Mouse (Mus musculus): Measurements from ENCODE around the gene Gm26661. TPM values are rescaled to one million over a fixed set of nuclear protein-coding genes. Genes with fewer than 3 reads are reported as not detected.

Gm26661 gene
- polyA plus RNA-seq, 2 experiments, result not detected

- Histone ChIP-seq H3K4me2 (replicated peaks; ENCODE audit: low read depth, low read length, severe bottlenecking) (no peak overlapping the region), H3K9ac (ENCODE audit: low read depth, low read length, severe bottlenecking) (no peak overlapping the region), H3K36me3 (ENCODE audit: control insufficient read depth, insufficient read depth, low read length) (no peaks in the 10 kb centered on the region), H3K9me3 (ENCODE audit: control insufficient read depth, low read length) (no peaks in the 10 kb centered on the region), H3K27ac (replicated peaks; ENCODE audit: low read depth, low read length) (no peak overlapping the region), H3K4me1 (ENCODE audit: control insufficient read depth, insufficient read depth, low read length) (no peaks in the 10 kb centered on the region), H3K4me3 (replicated peaks; ENCODE audit: low read length) (no peak overlapping the region), H3K27me3 (ENCODE audit: control insufficient read depth, insufficient read depth, low read length) (no peaks in the 10 kb centered on the region)
- ATAC-seq (ENCODE audit: low FRiP score, low read depth), result no peak
- no peak for DNase-seq (ENCODE audit: low spot score)
- no peak for TF ChIP-seq POLR2A (IDR thresholded peaks at IDR 0.05; ENCODE audit: borderline replicate concordance, extremely low read depth, insufficient read depth, insufficient read length)
These were observed 9.2 kb downstream of the Gm26661 start for GRCm38 (mm10) chr14:7800611-7801010.

- H3K27ac ChIP-seq (replicated peaks; ENCODE audit: low read depth, low read length), result no peak overlapping the region
- H3K9ac ChIP-seq (ENCODE audit: low read depth, low read length, severe bottlenecking), result no peak overlapping the region
- WGBS, result 4% methylated on average over 4 of the region's 4 CpGs
- no peak for TF ChIP-seq POLR2A (IDR thresholded peaks at IDR 0.05; ENCODE audit: borderline replicate concordance, extremely low read depth, insufficient read depth, insufficient read length)
- H3K4me3 ChIP-seq (replicated peaks; ENCODE audit: low read length), result no peak overlapping the region
- H3K27me3 ChIP-seq (ENCODE audit: control insufficient read depth, insufficient read depth, low read length), result no peaks in the 10 kb centered on the region
- H3K36me3 ChIP-seq (ENCODE audit: control insufficient read depth, insufficient read depth, low read length), result no peaks in the 10 kb centered on the region
- no peaks in the 10 kb centered on the region for H3K4me1 ChIP-seq (ENCODE audit: control insufficient read depth, insufficient read depth, low read length)
- H3K4me2 ChIP-seq (replicated peaks; ENCODE audit: low read depth, low read length, severe bottlenecking), result no peak overlapping the region
- DNase-seq (ENCODE audit: low spot score) (peak; percentile 45), ATAC-seq (ENCODE audit: low FRiP score, low read depth) (no peak)
- H3K9me3 ChIP-seq (ENCODE audit: control insufficient read depth, low read length), result no peaks in the 10 kb centered on the region
These were observed 10.4 kb downstream of the Gm26661 start for GRCm38 (mm10) chr14:7801831-7802230.

GRCm38 (mm10) chr14:7803874-7804557 is 12.6 kb downstream of the Gm26661 start:
- Histone ChIP-seq H3K27me3 (ENCODE audit: control insufficient read depth, insufficient read depth, low read length) (no peaks in the 10 kb centered on the region), H3K4me3 (replicated peaks; ENCODE audit: low read length) (no peak overlapping the region), H3K4me2 (replicated peaks; ENCODE audit: low read depth, low read length, severe bottlenecking) (no peak overlapping the region), H3K36me3 (ENCODE audit: control insufficient read depth, insufficient read depth, low read length) (no peaks in the 10 kb centered on the region), H3K4me1 (ENCODE audit: control insufficient read depth, insufficient read depth, low read length) (no peaks in the 10 kb centered on the region), H3K9me3 (ENCODE audit: control insufficient read depth, low read length) (no peaks in the 10 kb centered on the region), H3K27ac (replicated peaks; ENCODE audit: low read depth, low read length) (no peak overlapping the region), H3K9ac (ENCODE audit: low read depth, low read length, severe bottlenecking) (no peak overlapping the region)
- DNase-seq (ENCODE audit: low spot score) (no peak), ATAC-seq (ENCODE audit: low FRiP score, low read depth) (peak; percentile 41)
- WGBS, result 65% methylated on average over 4 of the region's 4 CpGs
- no peak for TF ChIP-seq POLR2A (IDR thresholded peaks at IDR 0.05; ENCODE audit: borderline replicate concordance, extremely low read depth, insufficient read depth, insufficient read length)

GRCm38 (mm10) chr14:7804558-7804905 is 13.1 kb downstream of the Gm26661 start:
- no peak for ATAC-seq (ENCODE audit: low FRiP score, low read depth)
- H3K4me3 ChIP-seq (replicated peaks; ENCODE audit: low read length), result no peak overlapping the region

GRCm38 (mm10) chr14:7807711-7808110 is 16.3 kb downstream of the Gm26661 start:
- Histone ChIP-seq H3K36me3 (ENCODE audit: control insufficient read depth, insufficient read depth, low read length) (no peaks in the 10 kb centered on the region), H3K4me3 (replicated peaks; ENCODE audit: low read length) (no peak overlapping the region), H3K4me2 (replicated peaks; ENCODE audit: low read depth, low read length, severe bottlenecking) (no peak overlapping the region), H3K9ac (ENCODE audit: low read depth, low read length, severe bottlenecking) (no peak overlapping the region), H3K9me3 (ENCODE audit: control insufficient read depth, low read length) (no peaks in the 10 kb centered on the region), H3K27ac (replicated peaks; ENCODE audit: low read depth, low read length) (no peak overlapping the region), H3K4me1 (ENCODE audit: control insufficient read depth, insufficient read depth, low read length) (no peaks in the 10 kb centered on the region), H3K27me3 (ENCODE audit: control insufficient read depth, insufficient read depth, low read length) (no peaks in the 10 kb centered on the region)
- TF ChIP-seq POLR2A (IDR thresholded peaks at IDR 0.05; ENCODE audit: borderline replicate concordance, extremely low read depth, insufficient read depth, insufficient read length), result no peak
- ATAC-seq (ENCODE audit: low FRiP score, low read depth) (no peak), DNase-seq (ENCODE audit: low spot score) (no peak)
- 58% methylated on average over 4 of the region's 4 CpGs for WGBS

More at GRCm38 (mm10) chr14:7804558-7804905, 13.1 kb downstream of the Gm26661 start:
- no peaks in the 10 kb centered on the region for H3K27me3 ChIP-seq (ENCODE audit: control insufficient read depth, insufficient read depth, low read length)
- no peak overlapping the region for H3K4me2 ChIP-seq (replicated peaks; ENCODE audit: low read depth, low read length, severe bottlenecking)
- no peaks in the 10 kb centered on the region for H3K9me3 ChIP-seq (ENCODE audit: control insufficient read depth, low read length)
- TF ChIP-seq POLR2A (IDR thresholded peaks at IDR 0.05; ENCODE audit: borderline replicate concordance, extremely low read depth, insufficient read depth, insufficient read length), result no peak
- no peak overlapping the region for H3K27ac ChIP-seq (replicated peaks; ENCODE audit: low read depth, low read length)
- H3K4me1 ChIP-seq (ENCODE audit: control insufficient read depth, insufficient read depth, low read length), result no peaks in the 10 kb centered on the region
- no peak overlapping the region for H3K9ac ChIP-seq (ENCODE audit: low read depth, low read length, severe bottlenecking)
- no peaks in the 10 kb centered on the region for H3K36me3 ChIP-seq (ENCODE audit: control insufficient read depth, insufficient read depth, low read length)
- DNase-seq (ENCODE audit: low spot score), result no peak
- 91% methylated on average over 2 of the region's 2 CpGs for WGBS
